Mouse (Mus musculus) small intestine, adult 2 months (tissue): ENCODE results near the gene Smim23.

ENCODE experiments used
- CTCF ChIP-seq: fragments of 200-500 bp; IDR thresholded peaks from 2 replicates; pipeline ENCODE4 v1.5.1; 2012; ENCODE audit warnings: low read depth, mild to moderate bottlenecking, control low read depth, inconsistent platforms, low read length, moderate library complexity, mixed read lengths; ENCODE audit not compliant: insufficient replicate concordance, insufficient read length; ENCODE audit errors: extremely low read depth
- POLR2A ChIP-seq: fragments of 200-500 bp; IDR thresholded peaks from 2 replicates; pipeline ENCODE4 v1.6.1; 2012; ENCODE audit warnings: low read depth, mild to moderate bottlenecking, control low read depth, inconsistent platforms, low read length, moderate library complexity

DNA sequence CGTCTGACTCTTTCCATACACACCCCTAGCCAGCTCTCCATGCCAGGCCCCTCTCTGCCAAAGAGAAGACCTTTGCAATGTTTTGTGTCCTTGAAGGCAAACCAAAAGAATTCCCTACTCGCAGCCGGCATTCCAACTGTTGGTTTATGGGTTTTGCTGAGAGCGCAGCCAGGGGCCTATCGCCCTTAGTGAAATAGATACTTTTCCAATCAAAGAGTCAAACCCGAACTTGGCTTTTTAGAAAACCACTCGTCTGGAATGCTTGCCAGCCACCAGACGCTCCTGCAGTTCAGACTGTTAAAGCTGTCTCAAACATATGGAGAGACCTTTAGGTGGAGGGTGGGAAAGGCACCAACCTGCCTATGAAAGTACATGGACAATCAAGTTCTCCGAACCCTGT lies 15.9 kb upstream of the Smim23 start:
- no peak for TF ChIP-seq POLR2A
- TF ChIP-seq CTCF = no peak
